Mouse (Mus musculus) forebrain, embryonic 15.5 days (tissue): ENCODE results near the gene Cntnap2. TPM values are rescaled to one million over a fixed set of nuclear protein-coding genes. Genes with fewer than 3 reads are reported as not detected.
A peak's percentile ranks its signal among the peaks of the same experiment; 100 is the strongest.
"Not testable (repeated sequence)": the region's sequence is repeated elsewhere in the genome, so short reads cannot be mapped to it uniquely, and the experiment has no call there.

ENCODE experiments used
- ATAC-seq: fragments of 200-750 bp; cut with Nextera tagmentation; replicated peaks from 2 replicates; pipeline ENCODE4 v1.8.0; 2017; ENCODE audit warnings: mild to moderate bottlenecking, moderate TSS enrichment, moderate library complexity
- H3K27ac ChIP-seq: fragments of 300-500 bp; sonication (generic); replicated peaks from 2 replicates; pipeline ENCODE4 v1.5.1; 2015; ENCODE audit warnings: mild to moderate bottlenecking, inconsistent platforms
- H3K27me3 ChIP-seq: fragments of 300-500 bp; sonication (generic); 2 replicates; pipeline ENCODE4 v1.6.1; 2015; ENCODE audit warnings: inconsistent platforms
- H3K36me3 ChIP-seq: fragments of 300-500 bp; sonication (generic); 2 replicates; pipeline ENCODE4 v1.6.1; 2015; ENCODE audit warnings: mild to moderate bottlenecking, inconsistent platforms
- H3K4me1 ChIP-seq: fragments of 300-500 bp; sonication (generic); 2 replicates; pipeline ENCODE4 v1.6.1; 2015; ENCODE audit warnings: inconsistent platforms
- H3K4me2 ChIP-seq: fragments of 300-500 bp; sonication (generic); replicated peaks from 2 replicates; pipeline ENCODE4 v1.6.1; 2015; ENCODE audit warnings: mild to moderate bottlenecking, inconsistent platforms
- H3K4me3 ChIP-seq: fragments of 300-500 bp; sonication (generic); 2 replicates; pipeline ENCODE4 v1.5.1; 2015; ENCODE audit warnings: mild to moderate bottlenecking, inconsistent platforms
- H3K9ac ChIP-seq: fragments of 300-500 bp; sonication (generic); replicated peaks from 2 replicates; pipeline ENCODE4 v1.6.1; 2015; ENCODE audit warnings: mild to moderate bottlenecking, inconsistent platforms
- H3K9me3 ChIP-seq: fragments of 300-500 bp; sonication (generic); 2 replicates; pipeline ENCODE4 v1.6.1; 2016; ENCODE audit warnings: inconsistent platforms
- WGBS: fragments of 180-500 bp; shearing (Covaris S2); methylation state at CpG from one replicate; pipeline ENCODE4 v1.1.7; 2015; ENCODE audit warnings: mixed read lengths; 5-methylcytosine and 5-hydroxymethylcytosine counted together
- polyA plus RNA-seq: library from polyadenylated mRNA; unstranded; fragments of >200 nt; fragmentation: Nextera tagmentation; extraction: Ambion mirVana; gene quantifications from 2 replicates; pipeline ENCODE4 v1.2.1, GENCODE M21; 2015

Cntnap2 gene
- polyA plus RNA-seq, 1 experiment from 2014 or later = 67.0 TPM

DNA sequence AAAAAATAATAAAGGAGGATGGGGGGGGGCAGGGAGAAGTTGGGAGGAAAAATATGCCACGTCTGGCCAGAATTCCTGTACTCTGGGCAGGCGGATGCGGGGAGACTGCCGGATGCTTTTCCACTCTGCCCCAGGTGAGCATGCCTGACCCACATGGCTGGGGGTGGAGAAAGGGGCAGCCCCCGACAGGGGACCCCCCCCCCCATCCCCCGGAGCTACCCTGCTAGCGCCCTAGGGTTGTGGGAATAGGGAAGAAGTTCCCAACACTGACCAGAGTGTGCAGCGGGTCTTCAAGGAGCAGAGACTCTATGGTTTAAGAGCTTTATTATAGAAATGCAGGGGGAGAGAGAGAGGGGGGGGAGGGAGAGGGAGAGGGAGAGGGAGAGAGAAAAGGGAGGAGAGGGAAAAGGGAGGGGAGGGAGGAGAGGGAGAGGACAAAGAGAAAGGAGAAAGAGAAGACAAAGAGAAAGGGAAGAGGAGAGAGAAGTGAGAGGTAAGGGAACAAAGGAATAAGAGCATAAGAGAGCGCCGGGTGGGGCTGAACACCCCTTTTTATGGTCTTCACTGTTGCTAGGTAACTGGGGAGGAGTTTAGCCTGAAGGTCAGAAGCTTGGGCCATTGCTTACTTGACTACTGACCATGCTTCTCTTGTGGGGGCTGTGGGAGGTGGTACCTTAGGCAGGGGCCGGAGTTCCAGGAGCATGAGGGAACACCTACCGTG is 2227.2 kb downstream of the Cntnap2 start:
- not testable (repeated sequence) for ATAC-seq

DNA sequence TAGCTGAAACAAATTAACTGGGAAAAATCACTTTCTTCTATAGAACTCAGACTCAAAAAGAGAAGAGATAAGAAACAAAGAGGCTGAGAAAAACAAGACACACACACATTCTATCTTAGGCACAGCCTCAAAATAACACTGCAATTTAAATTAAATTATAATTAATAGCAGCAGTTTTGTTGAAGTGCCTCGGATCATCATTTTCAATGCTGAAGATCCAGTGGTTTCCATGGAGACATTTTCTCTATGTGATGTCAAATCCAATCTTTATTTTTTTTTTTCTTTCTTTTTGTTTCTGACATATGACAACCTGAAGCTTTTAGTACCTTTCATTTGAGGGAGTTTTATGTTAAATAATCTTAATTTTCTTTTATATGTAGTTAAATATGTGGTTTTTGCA is 2228.6 kb downstream of the Cntnap2 start:
- Histone ChIP-seq H3K9ac (no peak overlapping the region), H3K9me3 (no peaks in the 10 kb centered on the region), H3K4me2 (no peak overlapping the region), H3K36me3 (no peaks in the 10 kb centered on the region), H3K27me3 (no peaks in the 10 kb centered on the region), H3K4me1 (peaks cover 29% of the 10 kb centered on the region), H3K27ac (peak overlapping the region; percentile 87), H3K4me3 (no peak overlapping the region)
- WGBS = 35% methylated on average over 1 of the region's 1 CpGs
- ATAC-seq = no peak

More for the DNA sequence above, 2227.2 kb downstream of the Cntnap2 start:
- not testable (repeated sequence) for H3K36me3 ChIP-seq, H3K9me3 ChIP-seq, H3K9ac ChIP-seq, H3K27me3 ChIP-seq, H3K4me3 ChIP-seq, H3K4me2 ChIP-seq
- peaks cover 29% of the 10 kb centered on the region for H3K4me1 ChIP-seq
- 58% methylated on average over 12 of the region's 12 CpGs for WGBS
- H3K27ac ChIP-seq = peak overlapping the region; percentile 87; the same call in 1 of the 2 replicates

DNA sequence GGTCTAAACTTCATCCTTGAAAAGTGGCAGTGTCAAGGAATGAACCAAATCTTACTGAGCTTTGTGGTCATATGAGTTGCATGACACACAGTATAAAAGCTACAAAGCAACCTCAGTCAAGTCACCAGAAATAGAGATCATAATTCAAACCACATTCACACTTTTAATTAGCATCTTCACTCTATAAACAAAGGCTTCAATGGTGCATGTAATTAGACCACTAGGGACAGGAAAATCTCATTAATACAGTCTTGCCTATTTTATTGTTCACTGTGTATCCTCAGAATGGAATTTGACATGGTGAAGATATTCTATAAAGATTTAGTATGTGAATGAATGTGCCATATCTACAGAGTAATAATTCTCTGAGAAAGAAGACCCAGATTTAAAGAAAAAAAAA is 2232.8 kb downstream of the Cntnap2 start:
- no peaks in the 10 kb centered on the region for H3K9me3 ChIP-seq
- ATAC-seq = no peak
- H3K27me3 ChIP-seq = no peaks in the 10 kb centered on the region
- no peak overlapping the region for H3K4me3 ChIP-seq
- no peak overlapping the region for H3K4me2 ChIP-seq
- peaks cover 33% of the 10 kb centered on the region for H3K4me1 ChIP-seq
- H3K9ac ChIP-seq = no peak overlapping the region
- H3K27ac ChIP-seq = 0 out of 2 replicates have a peak overlapping the region, but pooled peaks have one; percentile 27
- no peaks in the 10 kb centered on the region for H3K36me3 ChIP-seq

DNA sequence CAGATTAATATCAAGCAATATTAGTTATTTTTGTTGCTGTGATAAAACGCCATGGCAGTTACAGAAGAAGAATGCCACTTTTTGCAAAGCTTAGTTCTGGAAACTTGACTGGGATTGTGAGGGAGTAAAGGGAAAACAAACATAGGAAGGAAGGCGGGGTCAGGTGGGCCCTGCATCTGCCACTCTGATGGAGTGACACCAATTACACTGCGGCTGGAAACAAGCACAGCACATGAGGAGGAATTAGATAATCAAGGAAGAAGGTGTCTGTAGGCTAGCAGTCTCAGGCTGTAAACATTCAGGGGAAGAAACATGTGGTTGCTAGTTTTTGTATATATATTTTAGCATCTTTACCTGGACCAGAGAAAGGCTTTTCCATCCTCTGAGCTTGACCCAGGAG is 2233.3 kb downstream of the Cntnap2 start:
- ATAC-seq = no peak
- H3K36me3 ChIP-seq = no peaks in the 10 kb centered on the region
- H3K27me3 ChIP-seq = no peaks in the 10 kb centered on the region
- H3K9ac ChIP-seq = no peak overlapping the region
- no peak overlapping the region for H3K4me2 ChIP-seq
- no peaks in the 10 kb centered on the region for H3K9me3 ChIP-seq
- whole genome bisulfite sequencing = 59% methylated on average over 3 of the region's 3 CpGs
- H3K4me3 ChIP-seq = no peak overlapping the region
- H3K27ac ChIP-seq = peak overlapping the region; percentile 27
- peaks cover 29% of the 10 kb centered on the region for H3K4me1 ChIP-seq

DNA sequence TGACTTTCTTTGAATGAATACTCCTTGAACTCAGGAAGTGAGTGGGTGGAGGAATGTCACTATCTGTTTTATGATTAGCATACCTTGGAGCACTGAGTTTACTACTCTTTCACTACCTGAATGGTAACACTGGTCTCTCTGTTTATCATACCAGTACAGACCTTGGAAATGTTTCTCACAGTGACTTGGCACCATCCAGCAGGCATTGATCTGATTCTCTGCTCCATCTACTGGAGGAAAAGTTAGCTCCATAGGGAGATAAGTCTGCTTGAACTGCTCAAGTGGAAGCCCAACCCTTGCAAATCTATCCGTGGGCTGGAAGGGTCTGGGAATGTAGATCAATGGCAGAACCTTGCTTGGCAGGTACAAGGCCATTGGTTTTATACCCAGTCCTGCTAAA is 2235.3 kb downstream of the Cntnap2 start:
- Histone ChIP-seq H3K4me2 (no peak overlapping the region), H3K27ac (no peak overlapping the region), H3K9ac (no peak overlapping the region), H3K9me3 (no peaks in the 10 kb centered on the region), H3K4me3 (no peak overlapping the region), H3K27me3 (no peaks in the 10 kb centered on the region), H3K36me3 (0 out of 2 replicates have a peak, but pooled peaks cover 2% of the 10 kb centered on the region), H3K4me1 (peaks cover 13% of the 10 kb centered on the region; the same call in 1 of the 2 replicates)
- WGBS = 58% methylated on average over 1 of the region's 1 CpGs
- no peak for ATAC-seq

DNA sequence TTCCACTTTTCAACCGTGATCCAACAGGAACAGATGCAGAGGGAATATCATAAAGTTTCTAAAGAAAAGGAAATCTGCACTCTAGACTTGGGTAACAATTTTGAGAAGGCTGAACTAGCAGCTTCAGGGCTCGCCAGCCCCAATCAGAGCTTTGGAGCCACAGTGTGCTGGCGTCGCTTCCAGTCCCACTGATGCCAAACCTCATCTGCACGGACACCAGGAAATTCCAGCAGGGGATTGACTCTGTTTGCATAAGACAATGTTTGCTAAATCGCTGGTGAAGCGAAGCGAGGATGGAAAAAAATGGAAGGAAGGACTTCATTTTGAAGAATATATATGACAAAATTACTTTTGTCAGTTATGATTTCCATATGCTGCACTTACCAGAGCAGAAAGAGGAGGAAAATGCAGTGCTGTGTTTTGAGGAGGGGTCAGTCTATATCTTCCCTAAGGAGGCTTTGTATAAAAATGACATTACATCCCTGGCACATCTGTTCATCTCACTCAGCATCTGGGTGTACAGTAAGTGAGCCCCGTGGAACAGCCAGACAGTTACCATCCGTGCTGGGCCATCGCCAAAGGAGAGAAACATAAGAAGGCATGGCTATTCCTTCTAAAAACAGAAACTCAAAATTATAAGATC is 2245.8 kb downstream of the Cntnap2 start:
- H3K4me2 ChIP-seq = no peak overlapping the region
- no peaks in the 10 kb centered on the region for H3K9me3 ChIP-seq
- 74% methylated on average over 11 of the region's 11 CpGs for WGBS
- H3K36me3 ChIP-seq = no peaks in the 10 kb centered on the region
- no peak overlapping the region for H3K9ac ChIP-seq
- H3K27me3 ChIP-seq = no peaks in the 10 kb centered on the region
- no peak for ATAC-seq
- peaks cover 14% of the 10 kb centered on the region for H3K4me1 ChIP-seq
- H3K27ac ChIP-seq = no peak overlapping the region
- H3K4me3 ChIP-seq = no peak overlapping the region

DNA sequence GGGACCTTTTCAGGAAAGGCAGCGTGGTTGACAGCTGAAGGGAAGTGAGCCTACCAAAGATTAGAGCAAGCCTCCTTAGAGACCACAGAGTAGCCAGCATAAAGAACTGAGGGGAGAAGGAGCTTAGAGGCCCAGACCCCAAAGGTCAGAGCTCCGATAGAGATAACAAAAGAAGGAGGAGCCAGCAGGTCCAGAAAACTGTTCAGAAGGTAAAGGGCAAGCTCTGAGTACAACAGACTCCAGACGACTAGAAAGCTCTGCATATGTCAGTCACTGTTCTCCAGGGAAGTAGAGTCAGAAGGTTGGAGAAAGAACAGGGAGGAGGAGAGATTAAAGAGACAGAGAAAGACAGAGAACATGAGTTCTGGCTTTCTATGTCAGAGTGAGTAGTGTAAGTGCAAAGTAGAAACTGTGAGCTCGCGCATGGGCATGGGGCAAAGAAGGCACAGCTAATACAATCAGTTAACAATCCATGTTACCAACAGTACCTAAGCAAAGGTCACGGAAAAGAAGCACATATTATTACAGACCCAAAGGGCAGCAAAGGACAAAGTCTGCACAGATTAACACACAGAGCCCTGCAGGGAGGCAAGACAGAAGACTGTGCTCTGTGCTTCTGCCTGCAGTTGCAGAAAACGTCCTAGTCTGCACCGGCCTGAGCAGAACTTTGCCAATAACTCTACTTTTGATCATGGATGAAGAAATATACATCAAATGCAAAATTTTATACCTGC is 2247.1 kb downstream of the Cntnap2 start:
- Histone ChIP-seq H3K9me3 (no peaks in the 10 kb centered on the region), H3K4me1 (peaks cover 14% of the 10 kb centered on the region), H3K27me3 (no peaks in the 10 kb centered on the region), H3K36me3 (no peaks in the 10 kb centered on the region), H3K4me3 (no peak overlapping the region), H3K27ac (peak overlapping the region; percentile 68), H3K9ac (no peak overlapping the region), H3K4me2 (no peak overlapping the region)
- no peak for ATAC-seq
- WGBS = 50% methylated on average over 8 of the region's 8 CpGs

DNA sequence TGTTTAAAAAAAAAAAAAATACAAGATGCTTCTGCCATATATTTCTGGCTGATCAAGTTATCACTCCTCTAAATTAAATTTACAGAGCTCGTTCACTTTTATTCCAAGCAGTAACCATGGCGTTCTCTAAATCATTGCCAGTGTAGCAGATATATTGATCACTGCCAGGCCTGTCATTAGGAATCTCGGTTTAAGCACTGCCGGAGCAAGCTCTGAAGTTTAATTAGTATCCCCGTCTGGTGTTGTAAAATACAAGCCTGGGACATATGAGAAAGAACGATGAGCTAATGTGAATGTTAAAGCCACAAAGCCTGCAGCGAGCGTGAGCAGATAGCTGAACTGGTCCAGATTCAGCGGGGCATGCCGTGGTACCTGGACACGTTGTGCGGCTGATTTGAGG is 2247.8 kb downstream of the Cntnap2 start:
- Histone ChIP-seq H3K27me3 (no peaks in the 10 kb centered on the region), H3K36me3 (no peaks in the 10 kb centered on the region), H3K4me1 (peaks cover 14% of the 10 kb centered on the region), H3K4me3 (no peak overlapping the region), H3K9me3 (no peaks in the 10 kb centered on the region), H3K27ac (peak overlapping the region; percentile 68), H3K9ac (no peak overlapping the region), H3K4me2 (no peak overlapping the region)
- peak; percentile 65 for ATAC-seq
- 50% methylated on average over 12 of the region's 12 CpGs for WGBS

DNA sequence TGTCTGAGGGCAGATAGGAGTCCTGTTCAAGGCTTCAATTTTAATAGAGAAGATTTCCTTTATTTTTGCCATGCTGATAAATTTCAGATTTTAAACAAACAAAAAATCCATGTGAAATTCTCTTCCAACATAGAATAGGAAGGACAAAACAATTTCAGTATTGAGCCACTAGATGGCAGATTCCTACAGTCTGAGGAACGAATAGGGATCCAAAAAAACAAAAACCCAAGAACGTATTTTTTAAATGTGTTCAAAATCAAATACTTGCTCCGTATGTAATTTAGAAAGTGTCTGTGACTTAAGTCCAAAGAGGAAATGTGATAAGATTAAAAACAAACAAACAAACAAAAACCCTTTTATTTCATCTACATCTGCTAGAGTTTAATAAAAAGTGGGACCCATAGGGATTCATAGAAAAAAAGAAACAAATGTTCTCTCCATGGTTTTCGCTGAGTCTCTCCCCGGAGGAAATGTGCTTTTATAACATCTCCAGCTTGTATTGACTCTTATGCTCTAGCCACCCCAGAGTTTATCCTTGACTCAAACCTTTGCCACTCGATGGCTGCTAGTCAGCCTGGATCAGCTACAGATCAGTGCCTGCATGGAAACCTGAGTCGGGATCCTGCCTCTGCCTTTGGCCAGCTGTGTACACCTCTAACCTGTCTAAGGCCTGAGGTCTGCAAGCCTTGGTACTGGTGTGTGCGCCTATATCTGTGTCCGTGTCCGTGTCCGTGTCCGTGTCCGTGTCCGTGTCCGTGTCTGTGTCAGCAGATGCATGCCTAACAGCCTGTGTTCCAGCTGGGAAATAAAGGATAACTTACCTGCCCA is 2255.6 kb downstream of the Cntnap2 start:
- no peaks in the 10 kb centered on the region for H3K27me3 ChIP-seq
- peak; percentile 31; the same call in 1 of the 2 replicates for ATAC-seq
- peaks cover 20% of the 10 kb centered on the region for H3K4me1 ChIP-seq
- no peaks in the 10 kb centered on the region for H3K36me3 ChIP-seq
- peak overlapping the region; percentile 43; the same call in 1 of the 2 replicates for H3K27ac ChIP-seq
- peak overlapping the region; percentile 26; the same call in 1 of the 2 replicates for H3K9ac ChIP-seq
- no peaks in the 10 kb centered on the region for H3K9me3 ChIP-seq
- H3K4me2 ChIP-seq = peak overlapping the region; percentile 40
- peak overlapping the region; percentile 20 for H3K4me3 ChIP-seq
- WGBS = 59% methylated on average over 15 of the region's 15 CpGs

DNA sequence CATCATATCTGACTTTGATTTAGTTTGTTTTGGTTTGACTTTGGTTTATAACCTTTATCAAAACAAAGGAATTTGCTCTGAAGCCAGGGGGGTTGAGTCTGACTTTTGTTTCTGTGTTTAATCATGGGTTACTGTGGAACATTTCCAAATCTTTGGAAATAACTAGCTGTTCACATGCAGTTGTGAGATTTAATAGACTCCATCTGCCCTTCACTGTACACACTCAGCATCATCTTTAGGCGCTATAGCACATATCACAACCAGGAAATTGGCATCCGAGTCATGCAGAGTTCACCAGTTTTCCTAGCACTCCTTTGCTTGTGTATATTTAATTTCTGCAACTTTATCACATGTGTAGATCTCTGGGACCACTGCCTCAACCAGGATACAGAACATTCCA is 2256.3 kb downstream of the Cntnap2 start:
- H3K4me1 ChIP-seq = peaks cover 24% of the 10 kb centered on the region
- 80% methylated on average over 2 of the region's 2 CpGs for WGBS
- ATAC-seq = no peak
- no peak overlapping the region for H3K9ac ChIP-seq
- H3K9me3 ChIP-seq = no peaks in the 10 kb centered on the region
- no peak overlapping the region for H3K4me3 ChIP-seq
- no peak overlapping the region for H3K4me2 ChIP-seq
- H3K36me3 ChIP-seq = no peaks in the 10 kb centered on the region
- H3K27ac ChIP-seq = no peak overlapping the region
- H3K27me3 ChIP-seq = no peaks in the 10 kb centered on the region

DNA sequence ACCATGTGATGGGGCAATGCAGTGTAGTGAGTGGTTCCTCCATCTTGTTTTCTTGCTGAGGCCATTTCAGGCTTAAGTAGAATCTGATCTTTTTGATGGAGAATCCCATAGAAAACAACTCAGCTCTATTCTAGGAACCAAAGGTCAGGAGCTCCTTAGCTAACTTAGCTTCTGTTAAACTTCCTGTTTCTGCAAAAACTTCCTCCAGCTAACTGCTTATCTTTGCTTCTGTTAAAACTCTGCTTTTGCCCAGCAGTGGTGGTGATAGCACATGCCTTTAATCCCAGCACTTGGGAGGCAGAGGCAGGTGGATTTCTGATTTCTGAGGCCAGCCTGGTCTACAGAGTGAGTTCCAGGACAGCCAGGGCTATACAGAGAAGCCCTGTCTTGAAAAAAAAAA is 2258.1 kb downstream of the Cntnap2 start:
- ATAC-seq = no peak
- Histone ChIP-seq H3K4me1 (peaks cover 24% of the 10 kb centered on the region), H3K9ac (no peak overlapping the region), H3K4me3 (no peak overlapping the region), H3K9me3 (no peaks in the 10 kb centered on the region), H3K27ac (no peak overlapping the region), H3K4me2 (no peak overlapping the region), H3K27me3 (no peaks in the 10 kb centered on the region), H3K36me3 (no peaks in the 10 kb centered on the region)
